Mouse (Mus musculus) urinary bladder, postnatal 10 days (tissue): Measurements from ENCODE around the gene Xirp1.

ENCODE experiments used
- DNase-seq: peaks from one replicate; pipeline ENCODE4 v3.0.0; 2022; ENCODE audit warnings: low spot score

Gene Xirp1

GRCm38 (mm10) chr9:119984536-119985011 lies 38.8 kb downstream of the Xirp1 start, which contains the start of gene Csrnp1:
Gene Csrnp1 (minus strand): TSS chr9:119984658.
- DNase-seq = no peak

GRCm38 (mm10) chr9:119983585-119984535 lies 39.5 kb downstream of the Xirp1 start:
- peak; percentile 80 for DNase-seq

- no peak for DNase-seq
These were observed 40.3 kb downstream of the Xirp1 start for GRCm38 (mm10) chr9:119982956-119983551.

- no peak for DNase-seq
These were observed 41.1 kb downstream of the Xirp1 start for GRCm38 (mm10) chr9:119982241-119982811.

GRCm38 (mm10) chr9:119981183-119982179 lies 41.9 kb downstream of the Xirp1 start:
- no peak for DNase-seq

- DNase-seq = no peak
These were observed 42.6 kb downstream of the Xirp1 start for GRCm38 (mm10) chr9:119980770-119981182.

- no peak for DNase-seq
These were observed 43.6 kb downstream of the Xirp1 start for GRCm38 (mm10) chr9:119979749-119980148.

GRCm38 (mm10) chr9:119978811-119979441 lies 44.5 kb downstream of the Xirp1 start:
- no peak for DNase-seq

- no peak for DNase-seq
These were observed 45.1 kb downstream of the Xirp1 start for GRCm38 (mm10) chr9:119978151-119978810.

- DNase-seq = no peak
These were observed 45.8 kb downstream of the Xirp1 start for GRCm38 (mm10) chr9:119977557-119978060.

GRCm38 (mm10) chr9:119976704-119977556 lies 46.5 kb downstream of the Xirp1 start:
- no peak for DNase-seq

GRCm38 (mm10) chr9:119975286-119975685 lies 48.1 kb downstream of the Xirp1 start:
- no peak for DNase-seq

- DNase-seq = no peak
These were observed 48.8 kb downstream of the Xirp1 start for GRCm38 (mm10) chr9:119974609-119975008.

- DNase-seq = no peak
These were observed 49.4 kb downstream of the Xirp1 start for GRCm38 (mm10) chr9:119973869-119974520.

- no peak for DNase-seq
These were observed 50.1 kb downstream of the Xirp1 start for GRCm38 (mm10) chr9:119973281-119973680.

GRCm38 (mm10) chr9:119972582-119972981 lies 50.8 kb downstream of the Xirp1 start:
- DNase-seq = no peak

GRCm38 (mm10) chr9:119972166-119972565 lies 51.2 kb downstream of the Xirp1 start:
- DNase-seq = no peak

- DNase-seq = no peak
These were observed 52.4 kb downstream of the Xirp1 start for GRCm38 (mm10) chr9:119970763-119971656.
